Mouse (Mus musculus) heart, postnatal 4 days (tissue): ENCODE data around the gene Ly6g6e. TPM values are rescaled to one million over a fixed set of nuclear protein-coding genes. Genes with fewer than 3 reads are reported as not detected.
"Not testable (repeated sequence)": the region's sequence is repeated elsewhere in the genome, so short reads cannot be mapped to it uniquely, and the experiment has no call there.

Experiments used
- DNase-seq: peaks from one replicate; pipeline ENCODE4 v3.0.0; 2021
- total RNA-seq, 2 experiments: library from RNA; stranded (reverse); gene quantifications; 2 replicates each; pipeline ENCODE4 v1.2.3; 2021

The Ly6g6e gene
- total RNA-seq: not detected

GRCm38 (mm10) chr17:35076507-35077176 is at the start of gene Ly6g6e:
TSS of gene Ly6g6e (plus strand) at chr17:35076902.
- no peak for DNase-seq

DNA sequence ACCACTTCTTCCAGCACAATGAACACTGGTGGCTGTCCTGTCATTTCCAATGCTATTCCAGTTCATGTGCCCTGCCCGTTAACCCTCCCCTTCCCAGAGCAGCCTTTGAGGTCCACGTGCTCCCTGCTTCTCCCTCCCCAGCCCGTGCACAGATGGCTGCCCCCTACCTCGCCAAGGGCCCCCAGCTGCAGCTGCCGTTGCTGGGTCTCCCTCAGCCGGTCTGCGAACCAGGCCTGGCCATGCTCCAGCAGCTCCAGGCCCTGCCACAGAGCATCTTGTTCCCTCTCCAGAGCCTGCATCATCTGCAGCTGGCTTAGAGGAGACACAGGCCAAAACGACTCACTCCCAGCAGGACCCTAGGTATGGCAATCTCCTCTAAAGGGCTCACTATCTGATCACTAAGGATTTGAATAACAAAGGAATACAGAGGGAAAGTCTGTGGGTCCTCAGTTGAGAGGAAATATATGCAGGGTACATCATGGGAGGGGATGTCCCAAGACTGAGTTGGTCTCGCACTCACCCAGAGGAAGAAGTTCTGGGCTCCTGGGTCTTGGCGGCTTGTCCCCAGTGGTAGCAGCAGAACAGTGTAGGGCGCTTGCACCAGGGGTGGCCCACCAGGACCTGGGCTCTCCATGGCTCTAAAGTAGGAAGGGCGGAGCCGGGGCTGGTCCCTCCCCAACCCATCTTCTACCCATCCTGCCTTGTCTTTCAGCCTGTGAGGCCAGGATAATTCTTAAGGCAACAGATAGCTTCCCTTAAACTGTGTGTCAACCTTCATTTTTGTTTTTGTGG is 49.2 kb upstream of the Ly6g6e start, which contains the start of gene Sapcd1:
TSS of gene Sapcd1 (minus strand) at position 740 of the 792 bp plus-strand sequence.
- peak; percentile 59 for DNase-seq

DNA sequence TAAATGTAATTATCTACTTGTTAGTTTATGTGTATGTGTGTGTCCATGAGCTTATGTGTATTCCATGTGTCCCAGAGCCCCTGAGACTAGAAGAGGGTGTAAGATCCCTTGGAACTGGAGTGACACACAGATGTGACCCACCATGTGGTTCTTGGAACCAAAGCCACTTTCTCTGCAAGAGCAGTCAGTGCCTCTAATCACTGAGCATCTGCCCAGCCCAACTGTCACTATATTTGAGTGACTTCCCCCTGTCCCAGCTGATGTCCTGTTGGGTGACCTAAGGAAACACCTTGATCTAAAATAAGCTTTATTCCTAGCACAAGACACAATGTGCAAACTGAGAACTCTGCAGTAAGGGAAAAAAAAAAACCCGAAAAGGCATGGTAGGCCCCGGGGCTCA is 48.4 kb upstream of the Ly6g6e start:
- no peak for DNase-seq

- DNase-seq: no peak
Observed at GRCm38 (mm10) chr17:35029691-35030532, 46.8 kb upstream of the Ly6g6e start.

DNA sequence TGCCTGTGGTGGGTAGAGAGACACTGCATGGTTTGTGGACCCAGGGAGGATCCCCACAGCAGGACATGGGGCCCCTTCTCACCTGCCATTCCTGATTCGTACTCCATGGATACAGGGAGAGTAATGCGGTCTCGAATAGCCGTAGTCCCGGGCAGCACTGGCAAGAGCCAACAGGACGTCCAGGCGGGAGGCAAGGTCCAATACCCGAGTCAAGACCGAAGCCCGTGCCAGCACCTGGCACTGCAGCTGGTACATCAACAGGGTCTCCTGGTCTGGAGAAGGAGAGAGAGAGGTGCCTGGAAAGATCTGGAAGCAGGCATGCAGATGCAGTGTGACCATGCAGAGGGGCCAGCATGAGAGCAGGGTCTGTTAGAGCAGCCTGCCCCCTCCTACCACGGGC is 45.4 kb upstream of the Ly6g6e start:
- DNase-seq: no peak

DNA sequence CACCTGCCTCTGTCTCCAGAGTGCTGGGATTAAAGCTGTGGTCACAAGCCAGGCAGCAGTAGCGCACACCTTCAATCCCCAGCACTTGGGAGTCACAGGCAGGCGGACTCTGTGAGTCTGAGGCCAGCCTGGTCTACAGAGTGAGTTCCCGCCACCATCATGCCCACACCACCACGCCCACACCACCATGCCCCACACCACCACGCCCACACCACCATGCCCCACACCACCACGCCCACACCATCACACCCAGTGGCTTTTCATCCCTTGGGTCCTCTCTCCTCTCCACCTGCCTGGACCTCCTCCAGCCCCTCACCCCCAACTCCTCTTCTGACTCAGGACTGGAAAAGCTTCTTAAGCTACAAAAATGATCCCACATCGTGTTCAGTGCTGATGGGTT is 44.8 kb upstream of the Ly6g6e start:
- DNase-seq: no peak

DNA sequence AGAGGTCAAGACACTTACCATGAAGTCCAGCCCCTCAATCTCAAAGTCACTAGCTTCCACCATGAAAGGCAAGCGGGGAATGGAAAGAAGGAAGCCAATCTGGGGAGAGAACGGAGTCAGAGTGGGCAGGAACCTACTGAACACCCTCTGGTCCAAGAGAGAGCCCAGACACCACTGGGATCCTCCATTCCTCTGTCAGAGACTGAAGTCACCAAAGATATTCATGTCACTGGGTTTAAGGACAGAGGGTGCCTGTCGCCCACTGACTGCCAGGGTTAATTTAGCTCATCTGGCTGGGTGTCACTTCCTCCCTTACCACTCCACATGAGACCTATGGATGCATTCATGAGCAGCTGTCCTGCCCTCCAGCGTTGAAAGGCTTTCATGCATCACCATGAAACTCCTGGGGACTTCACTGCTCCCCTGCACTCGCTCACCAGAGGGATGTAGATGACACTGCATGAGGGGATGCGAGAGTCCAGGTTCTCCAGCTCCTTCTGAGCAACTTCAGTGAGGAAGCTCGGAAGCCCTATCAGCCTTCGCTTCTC is 44.3 kb upstream of the Ly6g6e start:
- DNase-seq: no peak

DNA sequence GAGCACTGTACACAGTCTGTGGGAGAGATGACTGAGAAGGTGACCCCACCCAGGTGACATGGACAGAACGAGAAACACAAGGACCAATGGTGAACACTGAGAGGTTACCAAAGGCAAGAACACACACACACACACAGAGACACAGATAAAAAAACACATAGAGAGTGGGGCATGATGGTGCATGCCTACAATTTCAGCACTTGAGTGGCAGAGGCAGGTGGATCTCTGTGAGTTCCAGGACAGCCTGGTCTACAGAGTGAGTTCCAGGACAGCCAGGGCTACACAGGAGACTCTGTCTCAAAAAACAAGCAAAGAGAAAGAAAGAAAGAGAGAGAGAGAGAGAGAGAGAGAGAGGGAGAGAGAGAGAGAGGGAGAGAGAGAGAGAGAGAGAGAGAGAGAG is 43.0 kb upstream of the Ly6g6e start:
- DNase-seq: not testable (repeated sequence)

DNA sequence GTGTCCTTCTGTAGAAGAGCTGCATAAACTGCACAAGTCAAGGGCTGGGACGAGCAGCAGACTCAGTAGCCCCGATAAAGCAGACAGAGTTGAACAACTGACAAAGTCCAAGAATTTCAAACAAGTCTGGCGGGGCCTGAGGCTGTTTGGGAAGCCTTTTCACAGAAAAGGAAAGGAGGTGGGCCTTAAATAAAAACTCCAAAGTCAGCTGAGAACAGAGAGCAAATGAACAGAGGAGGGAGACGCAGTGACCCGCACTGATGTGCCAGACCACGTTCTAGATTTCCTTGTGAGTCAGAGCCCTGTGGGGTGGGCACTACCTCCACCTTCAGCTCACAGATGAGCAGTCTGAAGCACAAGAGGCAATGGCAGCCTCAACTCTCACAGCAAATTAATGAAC is 41.8 kb upstream of the Ly6g6e start:
- DNase-seq: no peak

GRCm38 (mm10) chr17:35039121-35039873 is 37.4 kb upstream of the Ly6g6e start:
- no peak for DNase-seq

- no peak for DNase-seq
Observed at GRCm38 (mm10) chr17:35043794-35044193, 32.9 kb upstream of the Ly6g6e start.

- no peak for DNase-seq
Observed at GRCm38 (mm10) chr17:35044904-35045806, 31.5 kb upstream of the Ly6g6e start.

DNA sequence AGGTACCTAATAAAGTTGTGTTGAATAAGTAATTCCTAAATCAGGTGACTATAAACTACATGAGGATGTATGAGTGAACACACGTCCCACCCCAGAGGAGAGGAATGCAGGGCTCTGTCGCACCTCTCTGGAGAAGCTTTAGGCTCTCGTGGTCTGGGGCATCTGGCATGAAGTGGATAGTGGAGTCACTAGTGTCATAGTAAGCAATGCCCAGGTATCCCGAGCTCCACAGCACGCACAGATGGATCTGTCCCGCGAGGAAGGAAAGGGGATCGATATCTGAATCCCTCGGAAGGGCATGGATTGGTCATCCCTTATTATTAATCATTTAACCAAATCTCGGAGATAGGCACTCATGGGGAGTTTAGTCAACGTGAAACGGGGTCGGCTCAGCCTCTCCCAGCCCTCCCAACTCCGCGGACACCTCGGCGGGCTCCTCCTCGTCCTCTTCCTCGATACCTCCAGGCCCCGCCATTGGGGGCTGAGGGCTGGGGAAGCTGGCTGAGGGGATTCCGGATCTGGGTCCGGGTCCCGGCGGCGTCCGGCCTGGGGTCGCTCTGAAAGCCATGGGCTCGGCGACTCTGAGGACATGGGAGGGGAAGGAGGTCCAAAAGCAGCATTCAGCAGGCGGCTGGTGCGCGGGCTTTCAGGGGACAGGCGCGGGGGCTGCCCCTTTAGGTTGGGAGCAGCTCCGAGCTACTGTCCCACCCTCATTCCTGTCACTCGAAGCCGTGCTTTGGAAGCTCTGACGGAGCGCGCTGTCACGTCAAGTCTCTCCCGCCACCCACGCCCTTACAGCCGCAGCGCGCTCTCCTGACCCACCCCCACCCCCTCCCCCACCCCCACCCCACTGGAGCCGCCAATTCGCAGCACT is 30.7 kb upstream of the Ly6g6e start:
- no peak for DNase-seq

- peak; percentile 99 for DNase-seq
Observed at GRCm38 (mm10) chr17:35046681-35047455, 29.8 kb upstream of the Ly6g6e start, which contains the start of gene Msh5. TSS of gene Msh5 (minus strand) at chr17:35046745.

GRCm38 (mm10) chr17:35047688-35048087 is 29.0 kb upstream of the Ly6g6e start:
- no peak for DNase-seq

DNA sequence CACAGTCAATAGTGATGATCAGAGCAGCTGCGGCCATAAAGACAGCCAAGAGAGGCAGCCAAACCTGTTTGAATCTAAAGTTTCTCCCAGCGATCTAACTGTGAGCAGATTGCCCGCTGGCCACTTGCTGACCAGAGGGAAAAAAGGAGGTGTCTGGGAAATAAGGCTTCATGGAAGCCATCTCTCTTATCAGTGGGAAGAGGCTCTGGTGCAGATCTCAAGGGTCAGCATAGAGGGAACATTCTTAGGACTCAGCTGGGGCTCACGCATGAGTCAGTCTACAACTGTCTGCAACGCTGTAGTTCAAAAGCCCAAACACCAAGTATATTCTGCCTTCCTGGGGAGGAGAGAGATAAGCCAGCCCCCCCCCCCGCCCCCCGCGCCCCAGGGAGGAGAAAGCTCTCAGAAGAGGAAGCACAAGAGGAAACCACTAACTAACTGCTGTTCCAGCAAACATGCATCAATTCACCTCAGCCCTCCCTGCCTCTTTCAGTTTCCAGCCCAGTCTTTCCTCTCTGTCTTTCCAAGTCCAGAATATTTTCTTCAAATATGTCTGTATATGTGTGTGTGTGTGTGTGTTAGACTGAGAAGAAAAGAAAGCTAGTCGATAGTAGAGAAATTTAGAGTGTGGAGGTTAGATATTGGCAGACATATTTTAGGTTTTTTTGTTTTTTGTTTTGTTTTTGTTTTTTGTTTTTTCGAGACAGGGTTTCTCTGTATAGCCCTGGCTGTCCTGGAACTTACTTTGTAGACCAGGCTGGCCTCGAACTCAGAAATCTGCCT is 28.4 kb upstream of the Ly6g6e start:
- peak; percentile 51 for DNase-seq

GRCm38 (mm10) chr17:35048932-35049440 is 27.7 kb upstream of the Ly6g6e start:
- no peak for DNase-seq

GRCm38 (mm10) chr17:35049561-35050016 is 27.1 kb upstream of the Ly6g6e start, which contains the start of gene Clic1:
TSS of gene Clic1 (plus strand) at chr17:35049966.
- peak; percentile 78 for DNase-seq
